Mouse (Mus musculus): ENCODE measurements around the gene Srgn. TPM values are rescaled to one million over a fixed set of nuclear protein-coding genes. Genes with fewer than 3 reads are reported as not detected.
"Not testable (repeated sequence)": the region's sequence is repeated elsewhere in the genome, so short reads cannot be mapped to it uniquely, and the experiment has no call there.

Gene Srgn
- polyA plus RNA-seq, 1 experiment from 2014 or later: 6.0 TPM

GRCm38 (mm10) chr10:62500916-62501615 is 26.2 kb downstream of the Srgn start:
- ATAC-seq: no peak
- 91% methylated on average over 9 of the region's 9 CpGs for WGBS
- Histone ChIP-seq H3K27ac (no peak overlapping the region), H3K4me2 (no peak overlapping the region), H3K4me3 (no peak overlapping the region), H3K9ac (no peak overlapping the region), H3K36me3 (ENCODE audit: poor library complexity, severe bottlenecking) (no peaks in the 10 kb centered on the region), H3K4me1 (no peaks in the 10 kb centered on the region), H3K9me3 (replicated peaks) (no peaks in the 10 kb centered on the region), H3K27me3 (no peaks in the 10 kb centered on the region)

- Histone ChIP-seq H3K27me3 (no peaks in the 10 kb centered on the region), H3K9ac (no peak overlapping the region), H3K4me2 (peak overlapping the region; percentile 29; the same call in 1 of the 2 replicates), H3K27ac (no peak overlapping the region), H3K36me3 (ENCODE audit: poor library complexity, severe bottlenecking) (no peaks in the 10 kb centered on the region), H3K4me1 (no peaks in the 10 kb centered on the region), H3K4me3 (no peak overlapping the region), H3K9me3 (replicated peaks) (no peaks in the 10 kb centered on the region)
- WGBS: 24% methylated on average over 15 of the region's 15 CpGs
- ATAC-seq: peak; percentile 62; the same call in 1 of the 2 replicates
Observed at GRCm38 (mm10) chr10:62500088-62500915, 26.9 kb downstream of the Srgn start.

DNA sequence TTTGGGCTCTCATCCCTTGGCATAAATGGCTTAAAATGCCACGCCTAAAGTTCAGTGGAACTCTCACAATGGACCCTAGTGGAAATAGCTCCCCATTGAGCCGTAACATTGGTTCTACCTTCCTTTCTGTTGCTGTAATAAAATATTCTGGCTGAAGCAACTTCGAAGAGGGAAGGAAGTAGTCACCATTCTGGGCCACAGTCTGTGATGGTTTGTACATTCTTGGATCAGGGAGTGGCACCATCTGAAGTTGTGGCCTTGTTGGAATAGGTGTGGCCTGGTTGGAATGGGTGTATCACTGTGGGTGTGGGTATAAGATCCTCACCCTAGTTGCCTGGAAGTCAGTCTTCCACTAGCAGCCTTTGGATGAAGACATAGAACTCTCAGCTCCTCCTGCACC is 35.6 kb downstream of the Srgn start:
- H3K4me1 ChIP-seq; H3K4me2 ChIP-seq; H3K9ac ChIP-seq; H3K27me3 ChIP-seq; ATAC-seq; H3K36me3 ChIP-seq (ENCODE audit: poor library complexity, severe bottlenecking); H3K9me3 ChIP-seq (replicated peaks); H3K4me3 ChIP-seq; H3K27ac ChIP-seq: not testable (repeated sequence)
- 89% methylated on average over 3 of the region's 3 CpGs for WGBS

DNA sequence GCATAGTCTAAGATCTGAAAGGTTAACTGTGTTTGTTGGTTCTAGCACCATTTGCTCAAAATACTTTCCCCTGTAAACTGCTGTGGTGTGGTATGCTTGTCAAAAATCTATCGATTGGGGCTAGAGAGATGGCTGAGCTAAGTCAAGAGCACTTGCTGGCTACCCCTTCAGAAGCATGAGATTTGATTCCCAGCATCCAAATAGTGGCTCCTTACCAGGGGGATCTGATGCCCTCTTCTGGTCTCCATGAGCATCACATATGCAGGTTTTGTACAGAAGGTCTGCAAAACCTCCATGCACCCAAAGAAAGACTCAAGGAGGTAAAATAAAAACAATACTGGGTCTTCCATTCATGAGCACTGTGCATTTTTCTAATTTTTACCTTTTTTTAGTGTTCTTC is 39.0 kb downstream of the Srgn start:
- ATAC-seq: no peak
- H3K4me3 ChIP-seq: no peak overlapping the region
- H3K36me3 ChIP-seq (ENCODE audit: poor library complexity, severe bottlenecking): no peaks in the 10 kb centered on the region
- no peaks in the 10 kb centered on the region for H3K9me3 ChIP-seq (replicated peaks)
- H3K27ac ChIP-seq: no peak overlapping the region
- no peaks in the 10 kb centered on the region for H3K27me3 ChIP-seq
- no peak overlapping the region for H3K4me2 ChIP-seq
- WGBS: 21% methylated on average over 1 of the region's 1 CpGs
- no peak overlapping the region for H3K9ac ChIP-seq
- peaks cover 12% of the 10 kb centered on the region for H3K4me1 ChIP-seq

GRCm38 (mm10) chr10:62486618-62487415 is 40.4 kb downstream of the Srgn start, which contains the start of gene Vps26a:
Gene Vps26a (minus strand): TSS chr10:62486805.
- Histone ChIP-seq H3K4me2 (peak within 1 kb of the TSS; percentile 75), H3K27me3 (no peaks in the 10 kb centered on the region), H3K27ac (peak within 1 kb of the TSS; percentile 75), H3K4me1 (peaks cover 13% of the 10 kb centered on the region), H3K36me3 (ENCODE audit: poor library complexity, severe bottlenecking) (no peaks in the 10 kb centered on the region), H3K9me3 (replicated peaks) (no peaks in the 10 kb centered on the region), H3K9ac (peak within 1 kb of the TSS; percentile 95), H3K4me3 (peak within 1 kb of the TSS; percentile 97)
- ATAC-seq: peak; percentile 91
- WGBS: under 1% methylated on average over 59 of the region's 59 CpGs

DNA sequence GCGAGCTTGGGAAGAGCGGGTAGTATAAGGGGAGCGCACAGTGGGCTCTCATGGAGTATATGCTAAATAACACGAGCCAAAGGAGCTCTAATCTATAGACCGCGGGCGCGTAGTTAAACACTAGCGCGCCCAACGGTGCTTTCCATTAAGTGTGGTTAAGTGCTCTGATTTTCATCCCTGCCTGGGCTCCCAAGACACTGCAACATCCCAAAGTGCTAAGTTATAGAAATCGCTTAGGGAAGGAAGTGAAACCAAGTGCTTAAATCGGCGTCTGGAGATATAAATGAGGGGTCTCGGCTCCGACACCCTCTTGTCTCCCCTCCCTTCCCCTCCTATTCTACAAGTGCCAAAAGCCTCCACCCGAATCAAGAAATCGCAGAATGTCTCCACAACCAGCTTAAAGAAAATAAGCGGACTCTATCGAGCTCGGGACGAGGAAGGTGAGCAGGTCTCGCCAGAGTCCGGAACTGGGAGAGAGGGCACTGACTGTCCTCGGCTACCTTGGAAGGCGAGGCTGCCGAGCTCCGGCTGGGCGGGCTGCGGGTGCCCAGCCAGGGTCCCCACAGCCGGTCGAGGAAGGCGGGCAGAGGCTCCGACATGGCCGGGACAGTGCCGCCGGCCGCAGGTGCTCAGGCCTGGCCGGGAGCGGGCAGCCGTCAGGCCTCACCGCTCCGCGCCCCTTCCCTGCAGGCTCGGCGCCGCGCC is 41.2 kb downstream of the Srgn start:
- Histone ChIP-seq H3K4me2 (peak overlapping the region; percentile 75), H3K27me3 (no peaks in the 10 kb centered on the region), H3K27ac (peak overlapping the region; percentile 75), H3K4me1 (peaks cover 21% of the 10 kb centered on the region), H3K36me3 (ENCODE audit: poor library complexity, severe bottlenecking) (no peaks in the 10 kb centered on the region), H3K9ac (peak overlapping the region; percentile 95), H3K9me3 (replicated peaks) (no peaks in the 10 kb centered on the region), H3K4me3 (peak overlapping the region; percentile 97)
- ATAC-seq: peak; percentile 84
- WGBS: under 1% methylated on average over 39 of the region's 48 CpGs

DNA sequence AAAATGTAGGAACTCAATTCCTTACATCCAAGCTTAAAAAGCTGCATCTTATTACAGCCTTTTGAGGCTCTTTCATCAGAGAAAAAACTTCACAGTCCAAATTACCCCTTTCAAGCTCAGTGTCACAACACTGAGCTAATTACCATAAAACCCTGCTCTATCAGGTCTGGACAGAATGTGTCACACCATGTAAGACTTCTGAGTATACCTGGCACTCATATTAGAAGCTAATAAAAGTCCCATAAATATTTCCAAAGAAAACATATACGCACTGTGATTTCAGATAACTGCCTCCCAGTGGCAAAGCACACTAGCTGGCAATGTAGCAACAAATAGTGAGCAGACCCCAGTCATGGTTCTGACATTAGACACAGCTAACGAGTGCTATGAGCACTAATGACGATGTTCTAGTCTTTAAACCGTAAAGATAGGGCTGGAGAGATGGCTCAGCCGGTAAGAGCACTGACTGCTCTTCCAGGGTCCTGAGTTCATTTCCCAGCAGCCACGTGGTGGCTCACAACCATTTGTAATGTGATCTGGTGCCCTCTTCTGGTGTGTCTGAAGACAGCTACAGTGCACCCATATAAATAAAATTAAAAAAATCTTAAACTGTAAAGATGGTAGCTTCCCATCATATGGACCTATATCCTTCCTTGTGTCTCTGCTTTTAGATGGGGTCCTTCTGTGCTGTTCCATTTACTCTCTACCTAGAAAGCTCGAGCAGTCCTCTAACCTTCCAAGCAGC is 46.0 kb downstream of the Srgn start:
- Histone ChIP-seq H3K36me3 (ENCODE audit: poor library complexity, severe bottlenecking) (no peaks in the 10 kb centered on the region), H3K27me3 (no peaks in the 10 kb centered on the region), H3K4me1 (peaks cover 24% of the 10 kb centered on the region), H3K27ac (no peak overlapping the region), H3K4me3 (no peak overlapping the region), H3K9me3 (replicated peaks) (no peaks in the 10 kb centered on the region), H3K9ac (no peak overlapping the region), H3K4me2 (no peak overlapping the region)
- ATAC-seq: no peak
- 47% methylated on average over 7 of the region's 7 CpGs for WGBS

DNA sequence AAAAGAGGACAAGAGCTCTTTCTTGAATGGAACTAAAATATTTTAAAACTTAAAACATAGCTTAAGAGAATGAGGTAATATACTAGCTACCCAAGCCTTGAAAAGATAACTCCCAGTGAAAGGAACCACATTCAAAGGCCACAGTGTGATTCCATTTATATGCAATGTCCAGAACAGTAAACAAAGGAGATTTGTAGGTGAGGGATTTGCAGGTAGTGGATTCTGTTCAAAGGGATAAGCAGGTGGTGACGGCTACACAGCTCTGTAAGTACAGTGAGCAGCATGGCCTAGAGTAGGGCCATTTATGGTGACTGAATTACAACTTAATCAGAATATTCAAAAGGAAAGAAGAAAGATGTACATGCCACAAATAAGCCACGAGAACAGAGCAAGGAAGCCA is 50.3 kb downstream of the Srgn start:
- H3K4me3 ChIP-seq: no peak overlapping the region
- H3K27me3 ChIP-seq: no peaks in the 10 kb centered on the region
- H3K36me3 ChIP-seq (ENCODE audit: poor library complexity, severe bottlenecking): 0 out of 2 replicates have a peak, but pooled peaks cover 6% of the 10 kb centered on the region
- H3K9me3 ChIP-seq (replicated peaks): no peaks in the 10 kb centered on the region
- H3K27ac ChIP-seq: no peak overlapping the region
- WGBS: 68% methylated on average over 2 of the region's 2 CpGs
- H3K9ac ChIP-seq: no peak overlapping the region
- no peak for ATAC-seq
- peaks cover 11% of the 10 kb centered on the region for H3K4me1 ChIP-seq
- H3K4me2 ChIP-seq: no peak overlapping the region

DNA sequence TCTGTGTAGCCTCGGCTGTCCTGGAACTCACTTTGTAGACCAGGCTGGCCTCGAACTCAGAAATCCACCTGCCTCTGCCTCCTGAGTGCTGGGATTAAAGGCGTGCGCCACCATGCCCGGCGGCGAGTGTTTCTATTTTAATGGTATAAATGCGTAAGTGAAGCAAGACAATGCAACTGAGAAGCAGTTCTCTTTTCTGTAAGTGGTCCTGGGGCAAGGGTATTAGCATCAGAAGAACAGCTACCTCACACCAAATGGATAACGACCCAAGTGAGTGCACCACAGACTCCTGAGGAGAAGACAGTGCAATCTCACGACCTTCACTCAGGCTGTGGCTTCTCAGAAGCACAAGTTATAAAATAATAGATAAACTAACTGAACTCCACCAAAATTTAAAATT is 52.3 kb downstream of the Srgn start:
- Histone ChIP-seq H3K27ac (no peak overlapping the region), H3K4me2 (no peak overlapping the region), H3K4me3 (no peak overlapping the region), H3K9me3 (replicated peaks) (no peaks in the 10 kb centered on the region), H3K27me3 (no peaks in the 10 kb centered on the region), H3K4me1 (peaks cover 4% of the 10 kb centered on the region), H3K9ac (no peak overlapping the region), H3K36me3 (ENCODE audit: poor library complexity, severe bottlenecking) (0 out of 2 replicates have a peak, but pooled peaks cover 6% of the 10 kb centered on the region)
- no peak for ATAC-seq
- 89% methylated on average over 10 of the region's 10 CpGs for WGBS

- H3K4me3 ChIP-seq: no peak overlapping the region
- H3K27ac ChIP-seq: no peak overlapping the region
- H3K36me3 ChIP-seq (ENCODE audit: poor library complexity, severe bottlenecking): peaks cover 24% of the 10 kb centered on the region; the same call in 1 of the 2 replicates
- H3K4me1 ChIP-seq: peaks cover 4% of the 10 kb centered on the region
- H3K9me3 ChIP-seq (replicated peaks): no peaks in the 10 kb centered on the region
- WGBS: 28% methylated on average over 5 of the region's 5 CpGs
- H3K9ac ChIP-seq: no peak overlapping the region
- no peak overlapping the region for H3K4me2 ChIP-seq
- no peaks in the 10 kb centered on the region for H3K27me3 ChIP-seq
- no peak for ATAC-seq
Observed at GRCm38 (mm10) chr10:62471105-62471504, 56.1 kb downstream of the Srgn start.

- no peak for ATAC-seq
- Histone ChIP-seq H3K9ac (no peak overlapping the region), H3K27me3 (no peaks in the 10 kb centered on the region), H3K27ac (no peak overlapping the region), H3K36me3 (ENCODE audit: poor library complexity, severe bottlenecking) (peaks cover 24% of the 10 kb centered on the region; the same call in 1 of the 2 replicates), H3K4me3 (no peak overlapping the region), H3K9me3 (replicated peaks) (no peaks in the 10 kb centered on the region), H3K4me2 (no peak overlapping the region), H3K4me1 (peaks cover 4% of the 10 kb centered on the region)
- WGBS: 97% methylated on average over 4 of the region's 4 CpGs
Observed at GRCm38 (mm10) chr10:62469736-62470135, 57.5 kb downstream of the Srgn start.

All from forebrain, embryonic 13.5 days (tissue).